Mouse (Mus musculus) liver, adult 2 months (tissue): Measurements from ENCODE around the gene Olfr695. TPM values are rescaled to one million over a fixed set of nuclear protein-coding genes. Genes with fewer than 3 reads are reported as not detected.
A peak's percentile ranks its signal among the peaks of the same experiment; 100 is the strongest.
"Not testable (repeated sequence)": the region's sequence is repeated elsewhere in the genome, so short reads cannot be mapped to it uniquely, and the experiment has no call there.

Experiments
- DNase-seq: peaks from one replicate; pipeline ENCODE4 v3.0.0-alpha.2; 2011; ENCODE audit warnings: low read depth, low spot score; ENCODE audit errors: extremely low read depth
- H3K27ac ChIP-seq: fragments of 200-500 bp; replicated peaks from 2 replicates; pipeline ENCODE4 v1.5.1; 2012; ENCODE audit warnings: low read depth, mild to moderate bottlenecking, control low read depth, inconsistent platforms, low read length; ENCODE audit not compliant: insufficient read depth
- H3K27me3 ChIP-seq: fragments of 200-500 bp; 2 replicates; pipeline ENCODE4 v1.6.1; 2012; ENCODE audit warnings: mild to moderate bottlenecking, moderate library complexity, low read length, inconsistent platforms; ENCODE audit not compliant: control insufficient read depth, insufficient read depth
- H3K36me3 ChIP-seq: fragments of 200-500 bp; 2 replicates; pipeline ENCODE4 v1.6.1; 2012; ENCODE audit warnings: low read length, inconsistent platforms; ENCODE audit not compliant: control insufficient read depth, insufficient read depth
- H3K4me1 ChIP-seq: fragments of 200-500 bp; 2 replicates; pipeline ENCODE4 v1.6.1; 2011; ENCODE audit warnings: low read length; ENCODE audit not compliant: control insufficient read depth, insufficient read depth
- H3K4me3 ChIP-seq: fragments of 200-500 bp; 2 replicates; pipeline ENCODE4 v1.5.1; 2011; ENCODE audit warnings: low read depth, mild to moderate bottlenecking, control low read depth, low read length, moderate library complexity; ENCODE audit not compliant: insufficient read depth
- H3K79me2 ChIP-seq: fragments of 200-500 bp; 2 replicates; pipeline ENCODE4 v1.6.1; 2012; ENCODE audit warnings: inconsistent platforms, mild to moderate bottlenecking, low read length, moderate library complexity; ENCODE audit not compliant: control insufficient read depth, insufficient read depth
- H3K9ac ChIP-seq: fragments of 200-500 bp; 2 replicates; pipeline ENCODE4 v1.6.1; 2012; ENCODE audit warnings: low read depth, mild to moderate bottlenecking, control low read depth, inconsistent platforms, low read length
- CTCF ChIP-seq: fragments of 200-500 bp; IDR thresholded peaks from 2 replicates; pipeline ENCODE4 v1.5.1; 2011; ENCODE audit warnings: low read depth, low read length, control low read depth
- POLR2A ChIP-seq: fragments of 200-500 bp; IDR thresholded peaks from 2 replicates; pipeline ENCODE4 v1.6.1; 2011; ENCODE audit warnings: low read length, control low read depth; ENCODE audit not compliant: insufficient read depth; ENCODE audit errors: extremely low read depth
- WGBS: fragments of 180-500 bp; shearing (Covaris S2); methylation state at CpG from one replicate; pipeline ENCODE4 v1.1.7; 2018; 5-methylcytosine and 5-hydroxymethylcytosine counted together
- polyA plus RNA-seq: library from polyadenylated mRNA; depleted of rRNA; stranded (reverse); fragments of >200 nt; gene quantifications from 2 replicates; pipeline ENCODE4 v1.2.3, GENCODE M21; 2012; rRNA removed
- total RNA-seq: library from RNA; depleted of rRNA; stranded (reverse); fragments of >200 nt; gene quantifications from 2 replicates; pipeline ENCODE4 v1.2.3, GENCODE M21; 2014; rRNA removed

Olfr695 gene
- total RNA-seq (not detected in 2 replicates), polyA plus RNA-seq (not detected in 2 replicates)

DNA sequence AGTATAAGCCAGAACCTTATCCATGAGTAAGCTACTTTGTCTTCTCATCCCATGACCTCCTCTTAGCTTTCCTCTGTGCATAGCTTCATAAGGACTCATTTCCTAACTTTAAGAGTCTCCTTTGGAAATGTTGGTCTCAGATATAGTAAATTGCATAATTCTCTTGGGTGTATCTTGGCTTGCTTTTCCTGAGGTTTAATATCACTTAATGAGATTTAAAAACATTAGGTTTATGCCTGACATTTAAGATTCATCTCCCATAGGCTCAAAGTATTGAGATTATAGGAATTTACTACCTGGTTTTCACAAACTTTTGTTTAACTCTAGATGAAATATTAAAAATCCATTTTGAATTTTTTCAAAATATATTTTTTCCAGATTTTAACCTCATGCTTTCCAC lies at the start of gene Olfr695:
Gene Olfr695, minus strand, starts transcription at position 101 of the 400 bp plus-strand sequence.
- Histone ChIP-seq H3K36me3 (no peaks in the 10 kb centered on the region), H3K9ac (no peak within 1 kb of the TSS), H3K27me3 (no peaks in the 10 kb centered on the region), H3K4me1 (no peaks in the 10 kb centered on the region), H3K27ac (no peak within 1 kb of the TSS), H3K4me3 (no peak within 1 kb of the TSS), H3K79me2 (no peaks in the 10 kb centered on the region)
- no peak for TF ChIP-seq POLR2A
- TF ChIP-seq CTCF = no peak
- DNase-seq = no peak

DNA sequence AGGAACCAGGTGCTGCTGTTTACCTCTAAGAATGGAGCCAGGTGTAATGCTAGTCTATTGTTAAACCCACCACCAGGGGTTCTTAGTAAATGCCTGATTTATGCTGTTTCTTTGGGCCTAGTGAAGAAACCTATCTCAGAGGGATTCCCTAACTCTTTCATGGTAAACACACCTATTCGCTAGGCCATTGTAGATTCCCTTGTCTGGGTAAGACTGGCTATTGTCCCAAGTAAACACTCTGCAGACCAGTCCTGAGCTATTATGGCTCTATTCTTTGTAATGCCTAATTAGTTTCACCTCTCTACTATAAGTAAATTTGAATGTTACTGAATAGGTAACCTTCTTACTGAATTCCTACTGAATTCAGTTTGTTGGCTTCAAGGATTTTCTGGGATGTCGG lies 44.8 kb upstream of the Olfr695 start:
- not testable (repeated sequence) for H3K9ac ChIP-seq, H3K36me3 ChIP-seq, H3K27me3 ChIP-seq, DNase-seq, H3K27ac ChIP-seq, H3K4me3 ChIP-seq, H3K4me1 ChIP-seq, H3K79me2 ChIP-seq
- WGBS = 88% methylated on average over 2 of the region's 2 CpGs

GRCm38 (mm10) chr7:106758800-106759199 lies 42.6 kb upstream of the Olfr695 start:
- Histone ChIP-seq H3K9ac (no peak overlapping the region), H3K79me2 (no peaks in the 10 kb centered on the region), H3K27me3 (no peaks in the 10 kb centered on the region), H3K4me3 (no peak overlapping the region), H3K4me1 (no peaks in the 10 kb centered on the region), H3K27ac (no peak overlapping the region), H3K36me3 (no peaks in the 10 kb centered on the region)
- 88% methylated on average over 2 of the region's 2 CpGs for WGBS
- DNase-seq = peak; percentile 20
- TF ChIP-seq CTCF (no peak), POLR2A (no peak)

GRCm38 (mm10) chr7:106755297-106755696 lies 39.1 kb upstream of the Olfr695 start, which contains the start of gene Olfr698:
TSS of gene Olfr698 (minus strand) at chr7:106755397.
- Histone ChIP-seq H3K27me3 (no peaks in the 10 kb centered on the region), H3K4me1 (no peaks in the 10 kb centered on the region), H3K4me3 (no peak within 1 kb of the TSS), H3K36me3 (no peaks in the 10 kb centered on the region), H3K27ac (no peak within 1 kb of the TSS), H3K79me2 (no peaks in the 10 kb centered on the region), H3K9ac (no peak within 1 kb of the TSS)
- TF ChIP-seq CTCF = no peak
- no peak for TF ChIP-seq POLR2A
- no peak for DNase-seq

GRCm38 (mm10) chr7:106745811-106746210 lies 29.6 kb upstream of the Olfr695 start:
- Histone ChIP-seq H3K79me2 (no peaks in the 10 kb centered on the region), H3K36me3 (no peaks in the 10 kb centered on the region), H3K27me3 (no peaks in the 10 kb centered on the region), H3K4me1 (no peaks in the 10 kb centered on the region), H3K4me3 (no peak overlapping the region), H3K9ac (no peak overlapping the region), H3K27ac (no peak overlapping the region)
- TF ChIP-seq CTCF (no peak), POLR2A (no peak)
- no peak for DNase-seq
- 95% methylated on average over 5 of the region's 5 CpGs for WGBS

DNA sequence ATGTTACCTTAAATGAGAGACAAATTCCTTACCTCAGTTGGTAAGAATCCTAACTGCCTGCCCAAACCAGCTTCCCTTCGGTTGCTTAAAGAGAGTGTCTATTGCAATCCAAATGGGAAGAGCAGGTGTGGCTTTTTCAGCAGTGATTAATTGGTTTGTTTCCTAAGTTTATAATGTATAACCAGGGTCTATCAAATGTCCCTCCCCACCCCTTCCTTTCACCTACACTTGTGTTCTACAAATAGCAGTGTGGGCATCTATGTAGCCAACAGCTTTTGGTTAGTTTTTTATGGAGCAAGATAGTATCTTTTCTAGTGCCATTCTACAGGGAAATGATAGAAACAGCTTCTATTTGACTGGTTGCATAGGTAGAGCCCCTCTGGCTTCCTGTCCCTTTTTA lies 26.1 kb upstream of the Olfr695 start, which contains the start of gene Olfr697:
Gene Olfr697, minus strand, starts transcription at position 101 of the 400 bp plus-strand sequence.
- Histone ChIP-seq H3K9ac (no peak within 1 kb of the TSS), H3K27ac (no peak within 1 kb of the TSS), H3K4me3 (no peak within 1 kb of the TSS), H3K4me1 (no peaks in the 10 kb centered on the region), H3K79me2 (no peaks in the 10 kb centered on the region), H3K36me3 (no peaks in the 10 kb centered on the region), H3K27me3 (no peaks in the 10 kb centered on the region)
- no peak for DNase-seq
- TF ChIP-seq CTCF (no peak), POLR2A (no peak)
- 85% methylated on average over 1 of the region's 1 CpGs for WGBS
